Mouse (Mus musculus): ENCODE results near the gene Epb41l5.

GRCm38 (mm10) chr1:119685773-119686558 is 37.2 kb upstream of the Epb41l5 start:
- TF ChIP-seq POLR2A (IDR thresholded peaks at IDR 0.05; ENCODE audit: extremely low read depth, insufficient read depth, low read length) (no peak), CTCF (IDR thresholded peaks at IDR 0.05; ENCODE audit: extremely low read depth, insufficient read depth, low read length) (no peak)

All from cortical plate, adult 2 months (tissue).